ENCODE assay signal across 8 mouse cellular contexts in genomic region chr1:34399182-34399953, GRCm38 (mm10). TPM values are rescaled to one million over a fixed set of nuclear protein-coding genes. Genes with fewer than 3 reads are reported as not detected.
A peak's percentile ranks its signal among the peaks of the same experiment; 100 is the strongest.
DNase-seq lines count a peak whose midpoint lies in the region; ATAC-seq and TF ChIP-seq lines count a peak whose summit lies in the region.

No protein-coding gene starts in this region.

- whole genome bisulfite sequencing in hindbrain, embryonic 11.5 days, result 51% methylated on average over 11 of the region's 11 CpGs
- 51% methylated on average over 11 of the region's 11 CpGs for WGBS in hindbrain, embryonic 10.5 days
- WGBS in hindbrain, embryonic 16.5 days, result 20% methylated on average over 11 of the region's 11 CpGs

- TF ChIP-seq CTCF in brain, embryonic 14.5 days (IDR thresholded peaks at IDR 0.05; ENCODE audit: borderline replicate concordance, extremely low read depth, insufficient read depth, insufficient read length), result no peak

- H3K27ac ChIP-seq in hindbrain, embryonic 11.5 days (ENCODE audit: low read depth, low read length), result no peak overlapping the region
- H3K27ac ChIP-seq in hindbrain, embryonic 10.5 days, result no peak overlapping the region
- peak overlapping the region; percentile 16; the same call in 1 of the 2 replicates for H3K27ac ChIP-seq in hindbrain, embryonic 16.5 days (ENCODE audit: low read depth, low read length)

- H3K4me1 ChIP-seq in hindbrain, embryonic 11.5 days (replicated peaks; ENCODE audit: control insufficient read depth, insufficient read depth, low read length), result no peaks in the 10 kb centered on the region; the same call in 1 of the 2 replicates
- H3K4me1 ChIP-seq in hindbrain, embryonic 10.5 days (replicated peaks), result peaks cover 20% of the 10 kb centered on the region
- H3K4me1 ChIP-seq in hindbrain, embryonic 16.5 days (ENCODE audit: control insufficient read depth, insufficient read depth, low read depth, low read length), result peaks cover 6% of the 10 kb centered on the region; the same call in 1 of the 2 replicates

- no peaks in the 10 kb centered on the region for H3K36me3 ChIP-seq in hindbrain, embryonic 11.5 days (ENCODE audit: control insufficient read depth, insufficient read depth, low read length)
- H3K36me3 ChIP-seq in hindbrain, embryonic 10.5 days, result no peaks in the 10 kb centered on the region
- H3K36me3 ChIP-seq in hindbrain, embryonic 16.5 days (ENCODE audit: control insufficient read depth, insufficient read depth, low read length), result no peaks in the 10 kb centered on the region

- ATAC-seq in hindbrain, embryonic 11.5 days (ENCODE audit: low FRiP score), result no peak
- peak; percentile 67 for ATAC-seq in hindbrain, embryonic 16.5 days
- no peak for ATAC-seq in erythroblast, adult 5-6 weeks (replicated peaks; ENCODE audit: low FRiP score, poor library complexity, severe bottlenecking)

- H3K9ac ChIP-seq in hindbrain, embryonic 11.5 days (ENCODE audit: low read depth, low read length), result no peak overlapping the region
- no peak overlapping the region for H3K9ac ChIP-seq in hindbrain, embryonic 16.5 days (ENCODE audit: low read depth, low read length)

- H3K9me3 ChIP-seq in hindbrain, embryonic 11.5 days (ENCODE audit: control insufficient read depth, low read length), result no peaks in the 10 kb centered on the region
- H3K9me3 ChIP-seq in hindbrain, embryonic 10.5 days, result no peaks in the 10 kb centered on the region
- no peaks in the 10 kb centered on the region for H3K9me3 ChIP-seq in hindbrain, embryonic 16.5 days (ENCODE audit: control insufficient read depth, low read length)

- H3K4me3 ChIP-seq in hindbrain, embryonic 11.5 days (ENCODE audit: low read depth, low read length), result no peak overlapping the region
- H3K4me3 ChIP-seq in hindbrain, embryonic 10.5 days, result no peak overlapping the region
- H3K4me3 ChIP-seq in hindbrain, embryonic 16.5 days (ENCODE audit: low read length), result no peak overlapping the region

- no peak for TF ChIP-seq POLR2A in brain, embryonic 14.5 days (IDR thresholded peaks at IDR 0.05; ENCODE audit: borderline replicate concordance, extremely low read depth, insufficient read depth, insufficient read length, poor library complexity, severe bottlenecking)

- H3K4me2 ChIP-seq in hindbrain, embryonic 11.5 days (replicated peaks; ENCODE audit: low read depth, low read length), result no peak overlapping the region
- H3K4me2 ChIP-seq in hindbrain, embryonic 16.5 days (ENCODE audit: low read length), result peak overlapping the region; percentile 21

- DNase-seq in hindbrain, embryonic 11.5 days (ENCODE audit: low spot score), result peak; percentile 10
- no peak for DNase-seq in hindbrain, embryonic 10.5 days (ENCODE audit: low spot score)
- peak; percentile 94 for DNase-seq in MN1 (ENCODE audit: low spot score)
- peak; percentile 85 for DNase-seq in brain, embryonic 14.5 days (ENCODE audit: low read depth)
- DNase-seq in ovary, postnatal 36 days (ENCODE audit: low spot score), result no peak
- DNase-seq in embryo, embryonic 10 days (ENCODE audit: low spot score), result no peak

- H3K27me3 ChIP-seq in hindbrain, embryonic 11.5 days (ENCODE audit: control insufficient read depth, insufficient read depth, low read length), result no peaks in the 10 kb centered on the region
- no peaks in the 10 kb centered on the region for H3K27me3 ChIP-seq in hindbrain, embryonic 10.5 days (ENCODE audit: insufficient read depth, poor library complexity, severe bottlenecking)
- H3K27me3 ChIP-seq in hindbrain, embryonic 16.5 days (replicated peaks; ENCODE audit: control insufficient read depth, insufficient read depth, low read length), result no peaks in the 10 kb centered on the region

RNA-seq across cellular contexts. Expression of gene Ccdc115, which starts 40.1 kb away (rescaled TPM):
- polyA plus RNA-seq in hindbrain, embryonic 11.5 days (2014; fragmentation: Nextera tagmentation; extraction: Ambion mirVana), result 68.5 and 69.2 TPM in 2 replicates
- 72.9 and 79.3 TPM in 2 replicates for polyA plus RNA-seq in hindbrain, embryonic 10.5 days (2016; fragmentation: Nextera tagmentation; extraction: Ambion mirVana)
- 50.3 and 59.4 TPM in 2 replicates for polyA plus RNA-seq in brain, embryonic 14.5 days (2012; rRNA removed)
- polyA plus RNA-seq in hindbrain, embryonic 16.5 days (2015; fragmentation: Nextera tagmentation; extraction: Ambion mirVana), result 64.8 and 68.6 TPM in 2 replicates
- total RNA-seq in erythroblast, adult 5-6 weeks (2015; ENCODE audit: low replicate concordance), result 21.1 and 25.5 TPM in 2 replicates
- total RNA-seq in erythroblast, adult 5-6 weeks (2017; ENCODE audit: low replicate concordance), result 9.9 and 12.1 TPM in 2 replicates

RNA-seq across cellular contexts. Expression of gene Imp4, which starts 40.3 kb away (rescaled TPM):
- polyA plus RNA-seq in hindbrain, embryonic 11.5 days (2014; fragmentation: Nextera tagmentation; extraction: Ambion mirVana), result 87.7 and 94.5 TPM in 2 replicates
- 107 and 123 TPM in 2 replicates for polyA plus RNA-seq in hindbrain, embryonic 10.5 days (2016; fragmentation: Nextera tagmentation; extraction: Ambion mirVana)
- 32.4 and 34.6 TPM in 2 replicates for polyA plus RNA-seq in brain, embryonic 14.5 days (2012; rRNA removed)
- polyA plus RNA-seq in hindbrain, embryonic 16.5 days (2015; fragmentation: Nextera tagmentation; extraction: Ambion mirVana), result 50.1 and 54.4 TPM in 2 replicates
- total RNA-seq in erythroblast, adult 5-6 weeks (2015; ENCODE audit: low replicate concordance), result 20.5 and 20.6 TPM in 2 replicates
- total RNA-seq in erythroblast, adult 5-6 weeks (2017; ENCODE audit: low replicate concordance), result 5.8 and 6.1 TPM in 2 replicates

Comparison
In these comparisons a context has a peak if more than half of its experiments do, and no peak if none do; other contexts are left out.
1. DNase-seq: peak in hindbrain, embryonic 11.5 days (single experiment), MN1 (single experiment) and brain, embryonic 14.5 days (single experiment); none in hindbrain, embryonic 10.5 days (single experiment), ovary, postnatal 36 days (single experiment) and embryo, embryonic 10 days (single experiment).